Mouse (Mus musculus): ENCODE results near the gene Slc34a2. TPM values are rescaled to one million over a fixed set of nuclear protein-coding genes. Genes with fewer than 3 reads are reported as not detected.

Gene Slc34a2
- polyA plus RNA-seq, 1 experiment from 2014 or later: not detected

- Histone ChIP-seq H3K27me3 (ENCODE audit: control insufficient read depth, insufficient read depth, low read length) (no peaks in the 10 kb centered on the region), H3K4me1 (ENCODE audit: control insufficient read depth, insufficient read depth, low read length) (no peaks in the 10 kb centered on the region), H3K4me2 (ENCODE audit: low read depth, low read length) (no peak overlapping the region), H3K9ac (replicated peaks; ENCODE audit: low read length) (no peak overlapping the region), H3K4me3 (ENCODE audit: low read depth, low read length) (no peak overlapping the region), H3K9me3 (replicated peaks; ENCODE audit: control insufficient read depth, low read length) (no peaks in the 10 kb centered on the region), H3K36me3 (replicated peaks; ENCODE audit: control insufficient read depth, insufficient read depth, low read depth, low read length) (no peaks in the 10 kb centered on the region), H3K27ac (replicated peaks; ENCODE audit: low read depth, low read length) (no peak overlapping the region)
- DNase-seq (ENCODE audit: low spot score) (no peak), ATAC-seq (replicated peaks; ENCODE audit: insufficient number of reproducible peaks, low FRiP score, low TSS enrichment, low read depth) (no peak)
- WGBS: 86% methylated on average over 9 of the region's 9 CpGs
Observed at GRCm38 (mm10) chr5:53108026-53108425, 70.1 kb downstream of the Slc34a2 start.

- H3K4me3 ChIP-seq (ENCODE audit: low read depth, low read length): no peak overlapping the region
- no peaks in the 10 kb centered on the region for H3K9me3 ChIP-seq (replicated peaks; ENCODE audit: control insufficient read depth, low read length)
- H3K9ac ChIP-seq (replicated peaks; ENCODE audit: low read length): no peak overlapping the region
- WGBS: 81% methylated on average over 1 of the region's 1 CpGs
- no peak overlapping the region for H3K27ac ChIP-seq (replicated peaks; ENCODE audit: low read depth, low read length)
- H3K27me3 ChIP-seq (ENCODE audit: control insufficient read depth, insufficient read depth, low read length): no peaks in the 10 kb centered on the region
- H3K4me1 ChIP-seq (ENCODE audit: control insufficient read depth, insufficient read depth, low read length): no peaks in the 10 kb centered on the region
- no peaks in the 10 kb centered on the region for H3K36me3 ChIP-seq (replicated peaks; ENCODE audit: control insufficient read depth, insufficient read depth, low read depth, low read length)
- no peak for ATAC-seq (replicated peaks; ENCODE audit: insufficient number of reproducible peaks, low FRiP score, low TSS enrichment, low read depth)
- DNase-seq (ENCODE audit: low spot score): peak; percentile 19
- no peak overlapping the region for H3K4me2 ChIP-seq (ENCODE audit: low read depth, low read length)
Observed at GRCm38 (mm10) chr5:53108668-53109067, 70.8 kb downstream of the Slc34a2 start.

DNA sequence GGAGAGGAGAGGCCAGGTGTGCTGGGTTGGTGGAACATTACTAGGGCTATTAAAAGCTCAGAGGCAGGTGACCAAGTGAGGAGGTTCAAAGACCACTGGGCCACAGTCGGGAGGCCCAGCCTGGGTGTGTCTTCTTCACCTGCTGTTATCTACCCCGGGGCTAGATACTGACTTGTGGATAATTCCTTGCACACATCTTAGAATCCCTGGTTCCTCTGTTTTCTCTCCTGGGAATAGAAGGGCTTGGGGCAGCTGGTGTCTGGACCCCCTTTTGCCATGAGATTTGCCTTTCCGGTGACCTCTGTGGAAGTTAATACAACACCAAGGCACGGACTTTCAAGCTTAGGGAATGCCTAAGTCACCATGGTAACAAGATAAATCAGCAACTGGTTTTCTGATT lies 72.3 kb downstream of the Slc34a2 start:
- ATAC-seq (replicated peaks; ENCODE audit: insufficient number of reproducible peaks, low FRiP score, low TSS enrichment, low read depth) (no peak), DNase-seq (ENCODE audit: low spot score) (no peak)
- Histone ChIP-seq H3K9me3 (replicated peaks; ENCODE audit: control insufficient read depth, low read length) (no peaks in the 10 kb centered on the region), H3K4me1 (ENCODE audit: control insufficient read depth, insufficient read depth, low read length) (no peaks in the 10 kb centered on the region), H3K9ac (replicated peaks; ENCODE audit: low read length) (no peak overlapping the region), H3K4me3 (ENCODE audit: low read depth, low read length) (no peak overlapping the region), H3K27me3 (ENCODE audit: control insufficient read depth, insufficient read depth, low read length) (no peaks in the 10 kb centered on the region), H3K4me2 (ENCODE audit: low read depth, low read length) (no peak overlapping the region), H3K27ac (replicated peaks; ENCODE audit: low read depth, low read length) (no peak overlapping the region), H3K36me3 (replicated peaks; ENCODE audit: control insufficient read depth, insufficient read depth, low read depth, low read length) (no peaks in the 10 kb centered on the region)
- WGBS: 76% methylated on average over 4 of the region's 4 CpGs

- H3K36me3 ChIP-seq (replicated peaks; ENCODE audit: control insufficient read depth, insufficient read depth, low read depth, low read length): no peaks in the 10 kb centered on the region
- no peaks in the 10 kb centered on the region for H3K9me3 ChIP-seq (replicated peaks; ENCODE audit: control insufficient read depth, low read length)
- no peak overlapping the region for H3K4me2 ChIP-seq (ENCODE audit: low read depth, low read length)
- H3K4me1 ChIP-seq (ENCODE audit: control insufficient read depth, insufficient read depth, low read length): no peaks in the 10 kb centered on the region
- WGBS: 85% methylated on average over 5 of the region's 5 CpGs
- ATAC-seq (replicated peaks; ENCODE audit: insufficient number of reproducible peaks, low FRiP score, low TSS enrichment, low read depth) (no peak), DNase-seq (ENCODE audit: low spot score) (no peak)
- no peak overlapping the region for H3K9ac ChIP-seq (replicated peaks; ENCODE audit: low read length)
- H3K4me3 ChIP-seq (ENCODE audit: low read depth, low read length): no peak overlapping the region
- H3K27ac ChIP-seq (replicated peaks; ENCODE audit: low read depth, low read length): no peak overlapping the region
- no peaks in the 10 kb centered on the region for H3K27me3 ChIP-seq (ENCODE audit: control insufficient read depth, insufficient read depth, low read length)
Observed at GRCm38 (mm10) chr5:53111036-53111435, 73.2 kb downstream of the Slc34a2 start.

GRCm38 (mm10) chr5:53112942-53113341 lies 75.1 kb downstream of the Slc34a2 start:
- Histone ChIP-seq H3K9ac (replicated peaks; ENCODE audit: low read length) (no peak overlapping the region), H3K36me3 (replicated peaks; ENCODE audit: control insufficient read depth, insufficient read depth, low read depth, low read length) (no peaks in the 10 kb centered on the region), H3K4me1 (ENCODE audit: control insufficient read depth, insufficient read depth, low read length) (no peaks in the 10 kb centered on the region), H3K4me2 (ENCODE audit: low read depth, low read length) (no peak overlapping the region), H3K9me3 (replicated peaks; ENCODE audit: control insufficient read depth, low read length) (no peaks in the 10 kb centered on the region), H3K27ac (replicated peaks; ENCODE audit: low read depth, low read length) (no peak overlapping the region), H3K27me3 (ENCODE audit: control insufficient read depth, insufficient read depth, low read length) (no peaks in the 10 kb centered on the region), H3K4me3 (ENCODE audit: low read depth, low read length) (no peak overlapping the region)
- DNase-seq (ENCODE audit: low spot score) (peak; percentile 40), ATAC-seq (replicated peaks; ENCODE audit: insufficient number of reproducible peaks, low FRiP score, low TSS enrichment, low read depth) (no peak)
- WGBS: 93% methylated on average over 5 of the region's 5 CpGs

DNA sequence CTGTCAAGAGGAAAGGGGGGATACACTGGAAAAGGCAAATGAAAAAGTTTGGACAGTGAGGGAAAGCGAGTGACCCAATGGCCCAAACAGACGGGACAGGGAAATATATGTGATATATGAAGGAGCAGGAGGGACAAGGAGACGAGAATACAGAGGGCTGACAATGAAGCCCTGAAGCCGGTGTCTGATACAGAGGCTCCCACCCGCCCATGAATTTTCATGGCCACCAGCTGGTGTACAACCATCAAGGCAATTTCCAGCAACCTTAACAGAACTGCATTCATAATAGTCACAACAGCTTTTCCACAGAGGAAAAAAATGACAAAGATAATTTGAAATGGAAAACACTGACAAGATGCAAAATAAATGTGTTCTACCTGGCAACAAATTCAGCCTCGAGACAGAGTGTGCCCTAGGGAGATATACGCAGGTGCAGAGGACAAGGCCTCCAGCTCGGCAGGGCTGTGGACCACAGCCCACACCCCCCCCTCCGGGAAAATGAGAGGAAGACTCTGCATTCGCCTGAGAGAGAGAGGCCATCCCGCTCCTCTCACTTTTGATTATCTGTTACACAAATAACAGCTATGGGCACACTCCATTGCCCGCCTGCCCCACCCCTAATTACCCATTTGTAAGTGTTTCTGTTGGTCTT lies 76.9 kb downstream of the Slc34a2 start:
- ATAC-seq (replicated peaks; ENCODE audit: insufficient number of reproducible peaks, low FRiP score, low TSS enrichment, low read depth) (no peak), DNase-seq (ENCODE audit: low spot score) (no peak)
- no peaks in the 10 kb centered on the region for H3K4me1 ChIP-seq (ENCODE audit: control insufficient read depth, insufficient read depth, low read length)
- H3K9ac ChIP-seq (replicated peaks; ENCODE audit: low read length): no peak overlapping the region
- H3K27me3 ChIP-seq (ENCODE audit: control insufficient read depth, insufficient read depth, low read length): no peaks in the 10 kb centered on the region
- H3K9me3 ChIP-seq (replicated peaks; ENCODE audit: control insufficient read depth, low read length): no peaks in the 10 kb centered on the region
- no peak overlapping the region for H3K4me2 ChIP-seq (ENCODE audit: low read depth, low read length)
- H3K36me3 ChIP-seq (replicated peaks; ENCODE audit: control insufficient read depth, insufficient read depth, low read depth, low read length): no peaks in the 10 kb centered on the region
- no peak overlapping the region for H3K27ac ChIP-seq (replicated peaks; ENCODE audit: low read depth, low read length)
- no peak overlapping the region for H3K4me3 ChIP-seq (ENCODE audit: low read depth, low read length)
- WGBS: 78% methylated on average over 12 of the region's 12 CpGs

DNA sequence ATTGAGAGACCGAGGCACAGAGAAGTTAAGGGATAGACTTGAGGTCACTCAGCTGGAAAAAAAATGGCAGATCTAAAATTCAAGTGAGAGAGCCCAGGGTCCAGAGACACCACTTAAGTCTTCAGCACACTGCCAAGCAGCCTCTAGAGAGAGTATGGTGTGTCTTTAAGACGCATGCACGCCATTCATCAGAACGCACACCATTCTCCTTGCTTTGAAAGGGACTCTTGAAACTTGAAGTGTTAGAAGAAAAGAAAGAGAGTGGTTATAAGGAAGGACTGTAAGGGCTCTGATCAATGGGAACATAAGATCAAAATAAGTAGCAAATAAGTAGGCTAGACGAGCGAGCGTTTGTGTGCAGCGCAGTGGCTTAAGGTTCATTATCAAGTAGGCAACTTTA lies 80.3 kb downstream of the Slc34a2 start:
- Histone ChIP-seq H3K9me3 (replicated peaks; ENCODE audit: control insufficient read depth, low read length) (no peaks in the 10 kb centered on the region), H3K9ac (replicated peaks; ENCODE audit: low read length) (no peak overlapping the region), H3K4me3 (ENCODE audit: low read depth, low read length) (no peak overlapping the region), H3K4me2 (ENCODE audit: low read depth, low read length) (no peak overlapping the region), H3K27me3 (ENCODE audit: control insufficient read depth, insufficient read depth, low read length) (no peaks in the 10 kb centered on the region), H3K27ac (replicated peaks; ENCODE audit: low read depth, low read length) (no peak overlapping the region), H3K4me1 (ENCODE audit: control insufficient read depth, insufficient read depth, low read length) (no peaks in the 10 kb centered on the region), H3K36me3 (replicated peaks; ENCODE audit: control insufficient read depth, insufficient read depth, low read depth, low read length) (no peaks in the 10 kb centered on the region)
- WGBS: 86% methylated on average over 8 of the region's 8 CpGs
- DNase-seq (ENCODE audit: low spot score) (no peak), ATAC-seq (replicated peaks; ENCODE audit: insufficient number of reproducible peaks, low FRiP score, low TSS enrichment, low read depth) (no peak)

- Histone ChIP-seq H3K4me2 (ENCODE audit: low read depth, low read length) (no peak overlapping the region), H3K9me3 (replicated peaks; ENCODE audit: control insufficient read depth, low read length) (no peaks in the 10 kb centered on the region), H3K4me1 (ENCODE audit: control insufficient read depth, insufficient read depth, low read length) (no peaks in the 10 kb centered on the region), H3K27me3 (ENCODE audit: control insufficient read depth, insufficient read depth, low read length) (no peaks in the 10 kb centered on the region), H3K36me3 (replicated peaks; ENCODE audit: control insufficient read depth, insufficient read depth, low read depth, low read length) (no peaks in the 10 kb centered on the region), H3K9ac (replicated peaks; ENCODE audit: low read length) (no peak overlapping the region), H3K4me3 (ENCODE audit: low read depth, low read length) (no peak overlapping the region), H3K27ac (replicated peaks; ENCODE audit: low read depth, low read length) (no peak overlapping the region)
- ATAC-seq (replicated peaks; ENCODE audit: insufficient number of reproducible peaks, low FRiP score, low TSS enrichment, low read depth) (no peak), DNase-seq (ENCODE audit: low spot score) (no peak)
- 66% methylated on average over 3 of the region's 3 CpGs for WGBS
Observed at GRCm38 (mm10) chr5:53119689-53120088, 81.8 kb downstream of the Slc34a2 start.

All from embryonic facial prominence, embryonic 11.5 days (tissue).